Mouse (Mus musculus): ENCODE measurements around the gene Ilvbl.
A peak's percentile ranks its signal among the peaks of the same experiment; 100 is the strongest.
"Not testable (repeated sequence)": the region's sequence is repeated elsewhere in the genome, so short reads cannot be mapped to it uniquely, and the experiment has no call there.

The Ilvbl gene

DNA sequence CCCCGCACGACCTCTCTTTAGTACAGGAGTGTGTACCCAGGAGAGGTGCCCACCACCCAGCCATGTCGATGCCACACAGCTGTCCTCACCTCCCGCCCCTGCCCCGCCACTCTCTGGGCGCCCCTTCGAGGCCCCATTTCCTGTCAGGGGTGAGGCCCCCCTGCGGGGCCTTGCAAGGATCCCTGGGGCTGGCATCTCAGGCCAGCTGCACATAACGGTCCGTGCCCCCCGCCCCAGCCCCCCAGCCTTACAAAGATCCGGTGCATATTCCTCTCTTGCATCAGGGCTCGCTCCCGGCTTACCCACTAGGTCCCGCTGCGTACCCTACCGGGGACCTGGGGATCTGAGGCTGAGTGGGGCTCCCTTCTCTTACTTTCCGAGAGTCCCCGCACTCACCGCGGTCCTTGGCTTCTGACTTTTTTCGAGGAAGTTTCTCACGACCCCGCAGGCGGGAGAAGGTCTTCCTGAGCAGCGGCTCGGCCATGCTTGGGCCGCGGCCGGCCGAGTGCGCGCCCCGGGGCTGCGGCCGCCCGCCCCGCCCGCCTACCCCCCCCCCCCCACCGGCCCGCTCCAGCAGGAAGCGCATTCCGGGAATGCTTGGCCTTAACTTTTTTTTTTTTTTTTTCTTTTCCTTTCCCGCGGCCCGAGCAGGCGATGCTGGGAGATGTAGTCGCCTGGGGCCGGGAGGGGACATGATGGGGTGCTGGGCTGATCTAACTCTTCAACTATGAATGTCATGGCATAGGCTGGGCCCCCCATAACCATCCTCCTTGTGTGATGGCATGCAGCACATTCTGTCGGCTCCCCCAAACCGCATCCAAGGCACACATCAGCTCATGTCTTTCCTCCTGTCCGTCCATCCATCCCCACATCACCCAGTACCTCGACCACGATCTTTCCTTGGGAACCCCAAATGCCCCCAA lies 17.5 kb downstream of the Ilvbl start, which contains the start of gene Syde1:
TSS of gene Syde1 (minus strand) at position 559 of the 923 bp plus-strand sequence.
- peak; percentile 78 for DNase-seq (ENCODE audit: inconsistent ontology term)

DNA sequence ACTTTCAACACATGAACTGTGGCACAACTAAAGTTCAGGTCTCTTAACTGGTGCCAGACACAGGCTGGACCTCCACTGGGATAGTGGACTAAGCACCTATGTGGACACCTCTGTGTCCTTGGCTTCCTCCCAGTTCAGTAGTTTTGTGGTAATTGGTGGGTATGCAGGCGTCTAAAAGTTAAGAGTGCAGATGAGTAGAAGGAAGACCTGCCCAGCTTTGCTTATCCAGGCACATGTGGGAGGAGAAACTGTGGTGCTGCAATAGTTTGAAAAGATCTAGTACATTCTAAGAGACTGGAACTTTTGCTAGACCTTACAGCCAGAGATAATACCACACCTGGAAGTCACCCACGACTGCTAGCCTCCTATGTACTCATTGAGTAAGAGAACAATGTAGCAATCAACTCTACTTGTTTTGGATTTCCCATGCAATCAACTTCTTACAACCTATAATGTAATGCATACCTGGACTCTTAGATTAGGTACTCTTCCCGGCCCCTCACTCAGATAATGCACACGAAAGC lies 18.8 kb downstream of the Ilvbl start:
- DNase-seq (ENCODE audit: inconsistent ontology term): no peak

DNA sequence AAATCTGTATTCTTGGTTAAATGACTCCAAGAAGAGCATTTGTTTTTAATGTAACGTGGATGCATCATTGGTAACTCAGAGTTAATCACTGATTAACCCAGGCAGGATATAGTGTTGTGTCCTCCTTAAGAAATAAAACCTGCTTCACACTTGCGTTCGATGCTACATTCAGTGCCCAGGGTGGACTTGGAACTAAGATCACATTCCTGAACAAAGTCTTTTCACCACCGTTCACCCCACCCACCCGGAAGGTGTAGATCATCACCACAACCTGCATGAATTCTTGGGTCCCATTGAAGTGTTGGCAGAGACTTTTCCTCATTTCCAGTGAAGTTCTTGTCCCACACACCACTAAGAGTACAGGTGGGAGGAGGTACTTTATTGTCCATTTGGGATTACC lies 19.6 kb downstream of the Ilvbl start:
- no peak for DNase-seq (ENCODE audit: inconsistent ontology term)

DNA sequence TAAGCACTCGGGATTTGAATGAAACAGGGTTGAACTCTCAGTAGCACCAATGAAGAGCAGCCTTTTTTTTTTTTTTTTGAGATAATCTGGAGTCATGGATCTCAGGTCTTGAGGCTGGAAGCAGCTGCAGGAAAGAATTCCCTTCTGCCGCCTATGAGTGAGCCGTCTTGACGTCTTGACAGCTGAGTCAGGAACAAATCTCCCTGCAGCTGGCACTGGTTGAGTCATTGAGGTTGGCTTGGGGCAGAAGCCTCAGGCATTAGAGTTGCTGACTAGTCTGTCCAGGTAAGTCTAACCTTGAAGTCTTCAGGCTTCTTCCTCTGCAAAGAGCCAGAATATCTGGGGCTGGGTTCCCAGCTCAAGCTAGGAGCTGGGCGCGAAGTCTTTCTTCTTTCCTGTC lies 20.0 kb downstream of the Ilvbl start:
- DNase-seq (ENCODE audit: inconsistent ontology term): no peak

DNA sequence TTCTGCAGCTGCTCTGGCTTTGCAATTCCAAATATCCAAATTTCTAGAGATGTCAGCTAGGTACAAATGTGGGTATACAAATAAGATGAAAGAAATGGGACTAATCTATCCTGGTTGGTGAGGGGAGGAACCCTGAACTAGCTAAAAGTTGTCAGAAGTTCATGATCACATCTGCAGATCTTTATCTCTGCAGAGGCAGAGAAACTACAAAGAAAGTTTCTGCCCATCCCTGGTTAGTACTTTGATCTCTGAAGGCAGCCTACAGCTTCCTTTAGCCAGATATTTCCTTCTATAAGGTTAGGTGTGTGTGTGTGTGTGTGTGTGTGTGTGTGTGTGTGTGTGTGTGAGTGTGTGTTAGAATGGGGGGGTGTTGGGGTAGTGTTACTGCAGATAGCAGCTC lies 20.4 kb downstream of the Ilvbl start:
- DNase-seq (ENCODE audit: inconsistent ontology term): no peak

DNA sequence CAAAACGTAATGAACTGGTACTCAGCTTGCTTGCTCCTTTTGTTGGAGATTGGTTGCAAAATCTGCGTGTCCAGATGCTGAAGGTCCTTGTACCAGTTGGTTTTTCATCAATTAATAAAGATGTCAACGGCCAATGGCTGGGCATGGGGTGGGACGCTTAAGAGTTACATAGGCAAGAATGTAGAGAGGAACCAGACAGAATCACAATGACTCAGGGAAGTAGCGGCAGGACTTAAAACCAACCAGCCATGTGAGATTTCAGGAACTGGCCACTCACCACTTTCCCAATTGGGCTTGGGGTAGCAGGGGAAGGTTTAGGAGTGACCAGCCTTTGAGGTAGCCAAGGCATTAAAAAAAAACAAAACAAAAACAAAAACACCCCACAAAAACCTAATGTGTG lies 25.7 kb downstream of the Ilvbl start:
- DNase-seq (ENCODE audit: inconsistent ontology term): no peak

DNA sequence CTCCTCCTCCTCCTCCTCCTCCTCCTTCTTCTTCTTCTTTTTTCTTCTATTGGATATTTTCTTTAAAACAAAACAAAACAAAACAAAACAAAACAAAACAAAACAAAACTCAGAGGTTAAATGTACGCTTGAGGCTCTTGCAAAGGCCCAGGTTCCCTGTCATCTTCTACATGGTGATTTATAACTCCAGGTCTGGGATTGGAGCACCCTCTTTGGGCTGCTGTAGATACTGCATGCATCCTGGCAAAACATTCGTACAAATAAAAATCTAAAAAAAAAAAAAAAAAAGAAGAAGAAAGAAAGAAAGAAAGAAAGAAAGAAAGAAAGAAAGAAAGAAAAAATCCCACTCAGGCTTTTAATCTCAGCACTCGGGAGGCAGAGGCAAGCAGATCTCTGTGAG lies 30.9 kb downstream of the Ilvbl start:
- DNase-seq (ENCODE audit: inconsistent ontology term): peak; percentile 31

DNA sequence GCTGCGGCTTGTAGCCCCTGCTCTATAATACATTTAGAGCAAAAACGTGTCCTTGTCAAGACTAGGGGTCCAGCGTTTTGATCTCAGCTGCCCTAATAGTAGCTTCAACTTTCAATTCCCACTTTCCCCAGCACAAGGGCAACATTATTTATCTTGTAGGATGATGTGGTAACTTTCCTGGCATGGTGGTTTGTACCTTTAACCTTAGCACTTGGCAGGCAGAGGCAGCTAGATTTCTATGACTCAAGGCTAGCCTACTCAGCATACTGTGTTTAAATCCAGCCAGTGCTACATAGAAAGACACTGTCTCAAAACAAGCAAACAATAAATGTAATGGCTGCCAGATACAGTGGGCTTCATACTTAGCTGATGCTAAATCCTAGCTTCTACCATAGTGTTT lies 33.5 kb downstream of the Ilvbl start:
- DNase-seq (ENCODE audit: inconsistent ontology term): no peak

DNA sequence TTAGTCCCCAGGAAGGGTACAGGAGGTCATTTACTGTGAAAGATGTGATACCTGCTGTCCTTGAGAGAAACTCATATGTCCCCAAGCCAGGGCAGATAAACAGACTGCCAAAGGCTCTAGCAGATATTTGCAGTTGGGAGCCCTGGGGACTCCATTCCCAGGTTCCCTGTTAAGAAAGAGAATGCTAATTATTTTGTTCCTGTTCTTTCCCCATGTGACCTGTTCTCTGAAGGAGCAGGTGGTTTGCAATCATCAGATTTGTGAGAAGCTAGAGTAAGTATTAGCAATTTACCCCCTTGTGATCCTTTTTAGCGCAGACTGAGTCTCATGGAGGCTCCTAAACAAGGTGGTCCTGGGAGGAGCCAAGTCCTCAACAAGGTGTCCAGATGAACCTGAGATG lies 43.8 kb downstream of the Ilvbl start, which contains the start of gene Olfr1357:
TSS of gene Olfr1357 (minus strand) at position 101 of the 400 bp plus-strand sequence.
- DNase-seq (ENCODE audit: inconsistent ontology term): no peak

DNA sequence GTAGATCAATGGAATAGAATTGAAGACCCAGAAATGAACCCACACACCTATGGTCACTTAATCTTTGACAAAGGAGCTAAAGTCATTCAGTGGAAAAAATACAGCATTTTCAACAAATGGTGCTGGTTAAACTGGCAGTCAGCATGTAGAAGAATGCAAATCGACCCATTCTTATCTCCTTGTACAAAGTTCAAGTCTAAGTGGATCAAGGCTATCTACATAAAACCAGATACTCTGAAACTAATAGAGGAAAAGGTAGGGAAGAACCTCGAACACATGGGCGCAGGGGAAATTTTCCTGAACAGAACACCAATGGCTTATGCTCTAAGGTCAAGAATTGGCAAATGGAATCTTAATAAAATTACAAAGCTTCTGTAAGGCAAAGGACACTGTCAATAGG lies 49.0 kb downstream of the Ilvbl start:
- DNase-seq (ENCODE audit: inconsistent ontology term): not testable (repeated sequence)

DNA sequence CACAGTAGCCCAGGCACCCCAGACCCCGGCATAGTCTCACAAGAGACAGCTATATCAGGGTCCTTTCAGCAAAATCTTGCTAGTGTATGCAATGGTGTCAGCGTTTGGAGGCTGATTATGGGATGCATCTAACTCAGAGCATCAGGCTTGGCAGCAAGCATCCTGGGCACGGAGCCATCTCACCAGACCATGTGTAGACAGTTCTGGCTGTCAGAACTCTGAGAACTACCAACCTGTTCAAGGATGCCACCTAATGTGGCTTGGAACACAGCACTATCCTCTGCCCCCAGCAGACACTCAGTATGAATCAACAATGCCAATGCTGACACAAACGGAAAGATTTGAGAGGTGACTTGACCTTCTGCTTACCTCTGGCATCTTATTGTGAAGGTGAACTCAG lies 56.0 kb downstream of the Ilvbl start:
- DNase-seq (ENCODE audit: inconsistent ontology term): no peak

DNA sequence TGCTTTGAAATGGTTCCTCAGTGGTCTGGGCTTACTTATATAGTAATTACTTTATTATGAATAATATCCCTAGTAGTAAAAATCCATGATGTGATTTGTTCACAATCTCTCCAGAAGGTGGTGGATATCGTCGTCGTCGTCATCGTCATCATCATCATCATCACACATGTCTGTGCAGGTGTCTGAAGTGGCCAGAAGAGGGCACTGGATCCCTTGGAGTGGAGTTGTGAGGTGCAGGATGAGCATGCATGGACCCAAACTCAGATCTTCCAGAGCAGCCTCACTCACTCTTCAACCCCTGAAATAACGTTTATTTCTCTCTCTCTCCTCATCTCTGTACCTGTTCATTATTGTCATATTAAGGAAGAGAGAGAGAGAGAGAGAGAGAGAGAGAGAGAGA lies 58.2 kb downstream of the Ilvbl start:
- DNase-seq (ENCODE audit: inconsistent ontology term): peak; percentile 29

All from Muller cell, postnatal 12 days (primary cell).